Mouse (Mus musculus) neural tube, embryonic 13.5 days (tissue): ENCODE data around the gene Ankrd45. TPM values are rescaled to one million over a fixed set of nuclear protein-coding genes. Genes with fewer than 3 reads are reported as not detected.
"Not testable (repeated sequence)": the region's sequence is repeated elsewhere in the genome, so short reads cannot be mapped to it uniquely, and the experiment has no call there.

Source experiments
- ATAC-seq: fragments of 200-750 bp; cut with Nextera tagmentation; 2 replicates; pipeline ENCODE4 v1.8.0; 2017; ENCODE audit warnings: low read depth, mild to moderate bottlenecking, moderate TSS enrichment, moderate library complexity
- H3K27ac ChIP-seq: fragments of 300-500 bp; sonication (generic); replicated peaks from 2 replicates; pipeline ENCODE4 v1.5.1; 2015; ENCODE audit warnings: moderate library complexity, mild to moderate bottlenecking, inconsistent platforms
- H3K27me3 ChIP-seq: fragments of 300-500 bp; sonication (generic); 2 replicates; pipeline ENCODE4 v1.6.1; 2015; ENCODE audit warnings: mild to moderate bottlenecking, inconsistent platforms
- H3K36me3 ChIP-seq: fragments of 300-500 bp; sonication (generic); 2 replicates; pipeline ENCODE4 v1.6.1; 2015; ENCODE audit warnings: mild to moderate bottlenecking, inconsistent platforms
- H3K4me1 ChIP-seq: fragments of 300-500 bp; sonication (generic); replicated peaks from 2 replicates; pipeline ENCODE4 v1.6.1; 2015; ENCODE audit warnings: inconsistent platforms
- H3K4me2 ChIP-seq: fragments of 300-500 bp; sonication (generic); 2 replicates; pipeline ENCODE4 v1.6.1; 2015; ENCODE audit warnings: inconsistent platforms, mild to moderate bottlenecking, moderate library complexity
- H3K4me3 ChIP-seq: fragments of 300-500 bp; sonication (generic); 2 replicates; pipeline ENCODE4 v1.5.1; 2015; ENCODE audit warnings: mild to moderate bottlenecking, inconsistent platforms
- H3K9ac ChIP-seq: fragments of 300-500 bp; sonication (generic); 2 replicates; pipeline ENCODE4 v1.6.1; 2015; ENCODE audit warnings: moderate library complexity, mild to moderate bottlenecking, inconsistent platforms
- H3K9me3 ChIP-seq: fragments of 300-500 bp; sonication (generic); 2 replicates; pipeline ENCODE4 v1.6.1; 2016; ENCODE audit warnings: inconsistent platforms
- WGBS: fragments of 180-500 bp; shearing (Covaris S2); methylation state at CpG from one replicate; pipeline ENCODE4 v1.1.7; 2015; 5-methylcytosine and 5-hydroxymethylcytosine counted together
- polyA plus RNA-seq: library from polyadenylated mRNA; unstranded; fragments of >200 nt; fragmentation: Nextera tagmentation; extraction: Ambion mirVana; gene quantifications from 2 replicates; pipeline ENCODE4 v1.2.1, GENCODE M21; 2015

Ankrd45 gene
- polyA plus RNA-seq, 1 experiment from 2014 or later: 12.5 TPM

- not testable (repeated sequence) for H3K27me3 ChIP-seq, H3K27ac ChIP-seq, H3K4me1 ChIP-seq, H3K9me3 ChIP-seq, H3K36me3 ChIP-seq, H3K9ac ChIP-seq, H3K4me2 ChIP-seq, ATAC-seq, H3K4me3 ChIP-seq
- WGBS: 92% methylated on average over 8 of the region's 8 CpGs
Measured at GRCm38 (mm10) chr1:161145611-161146010, 3.1 kb downstream of the Ankrd45 start.

- Histone ChIP-seq H3K4me1 (peaks cover 4% of the 10 kb centered on the region; the same call in 1 of the 2 replicates), H3K27ac (no peak overlapping the region), H3K27me3 (no peaks in the 10 kb centered on the region), H3K36me3 (no peaks in the 10 kb centered on the region), H3K9ac (no peak overlapping the region), H3K9me3 (no peaks in the 10 kb centered on the region), H3K4me3 (no peak overlapping the region), H3K4me2 (no peak overlapping the region)
- 74% methylated on average over 2 of the region's 2 CpGs for WGBS
- ATAC-seq: no peak
Measured at GRCm38 (mm10) chr1:161147888-161148287, 5.4 kb downstream of the Ankrd45 start.

GRCm38 (mm10) chr1:161151098-161151497 is 8.6 kb downstream of the Ankrd45 start:
- no peak overlapping the region for H3K4me2 ChIP-seq
- no peaks in the 10 kb centered on the region for H3K9me3 ChIP-seq
- H3K4me1 ChIP-seq: no peaks in the 10 kb centered on the region
- no peak overlapping the region for H3K4me3 ChIP-seq
- H3K36me3 ChIP-seq: no peaks in the 10 kb centered on the region
- H3K27me3 ChIP-seq: no peaks in the 10 kb centered on the region
- H3K27ac ChIP-seq: no peak overlapping the region
- no peak overlapping the region for H3K9ac ChIP-seq
- 83% methylated on average over 6 of the region's 6 CpGs for WGBS
- ATAC-seq: no peak

GRCm38 (mm10) chr1:161156546-161156945 is 14.1 kb downstream of the Ankrd45 start:
- Histone ChIP-seq H3K4me1 (no peaks in the 10 kb centered on the region), H3K4me3 (no peak overlapping the region), H3K9me3 (no peaks in the 10 kb centered on the region), H3K9ac (no peak overlapping the region), H3K36me3 (no peaks in the 10 kb centered on the region), H3K27ac (no peak overlapping the region), H3K27me3 (no peaks in the 10 kb centered on the region), H3K4me2 (no peak overlapping the region)
- WGBS: 85% methylated on average over 10 of the region's 10 CpGs
- no peak for ATAC-seq

GRCm38 (mm10) chr1:161159214-161159613 is 16.7 kb downstream of the Ankrd45 start, which contains the start of gene Tex50:
Gene Tex50, minus strand, starts transcription at chr1:161159314.
- Histone ChIP-seq H3K36me3 (no peaks in the 10 kb centered on the region), H3K4me1 (no peaks in the 10 kb centered on the region), H3K9ac (no peak within 1 kb of the TSS), H3K4me3 (no peak within 1 kb of the TSS), H3K27me3 (no peaks in the 10 kb centered on the region), H3K9me3 (no peaks in the 10 kb centered on the region), H3K4me2 (no peak within 1 kb of the TSS), H3K27ac (no peak within 1 kb of the TSS)
- WGBS: 93% methylated on average over 3 of the region's 3 CpGs
- no peak for ATAC-seq

GRCm38 (mm10) chr1:161160266-161160665 is 17.8 kb downstream of the Ankrd45 start:
- H3K36me3 ChIP-seq: no peaks in the 10 kb centered on the region
- H3K9me3 ChIP-seq: no peaks in the 10 kb centered on the region
- H3K27me3 ChIP-seq: no peaks in the 10 kb centered on the region
- no peak overlapping the region for H3K4me2 ChIP-seq
- no peak overlapping the region for H3K4me3 ChIP-seq
- no peak for ATAC-seq
- WGBS: 68% methylated on average over 4 of the region's 4 CpGs
- no peaks in the 10 kb centered on the region for H3K4me1 ChIP-seq
- no peak overlapping the region for H3K9ac ChIP-seq
- H3K27ac ChIP-seq: no peak overlapping the region

- Histone ChIP-seq H3K4me3 (peak overlapping the region; percentile 43), H3K4me2 (peak overlapping the region; percentile 63), H3K9ac (peak overlapping the region; percentile 62), H3K9me3 (no peaks in the 10 kb centered on the region), H3K4me1 (0 out of 2 replicates have a peak, but pooled peaks cover 3% of the 10 kb centered on the region), H3K27me3 (peaks cover 49% of the 10 kb centered on the region), H3K27ac (no peak overlapping the region), H3K36me3 (no peaks in the 10 kb centered on the region)
- WGBS: 2% methylated on average over 40 of the region's 40 CpGs
- ATAC-seq: peak; percentile 95
Measured at GRCm38 (mm10) chr1:161170651-161171050, 28.2 kb downstream of the Ankrd45 start.

GRCm38 (mm10) chr1:161180674-161181073 is 38.2 kb downstream of the Ankrd45 start:
- H3K4me2 ChIP-seq: no peak overlapping the region
- peaks cover 7% of the 10 kb centered on the region; the same call in 1 of the 2 replicates for H3K9me3 ChIP-seq
- ATAC-seq: no peak

GRCm38 (mm10) chr1:161182386-161182785 is 39.9 kb downstream of the Ankrd45 start:
- WGBS: 87% methylated on average over 9 of the region's 9 CpGs
- Histone ChIP-seq H3K36me3 (no peaks in the 10 kb centered on the region), H3K9me3 (peaks cover 7% of the 10 kb centered on the region; the same call in 1 of the 2 replicates), H3K4me2 (no peak overlapping the region), H3K4me1 (no peaks in the 10 kb centered on the region), H3K4me3 (no peak overlapping the region), H3K9ac (no peak overlapping the region), H3K27me3 (no peaks in the 10 kb centered on the region), H3K27ac (no peak overlapping the region)
- no peak for ATAC-seq

More at GRCm38 (mm10) chr1:161180674-161181073, 38.2 kb downstream of the Ankrd45 start:
- no peaks in the 10 kb centered on the region for H3K36me3 ChIP-seq
- no peaks in the 10 kb centered on the region for H3K27me3 ChIP-seq
- H3K4me1 ChIP-seq: no peaks in the 10 kb centered on the region
- 47% methylated on average over 8 of the region's 8 CpGs for WGBS
- no peak overlapping the region for H3K4me3 ChIP-seq
- H3K9ac ChIP-seq: no peak overlapping the region
- H3K27ac ChIP-seq: no peak overlapping the region

- WGBS: 68% methylated on average over 9 of the region's 9 CpGs
- ATAC-seq: no peak
Measured at GRCm38 (mm10) chr1:161183677-161184076, 41.2 kb downstream of the Ankrd45 start.

GRCm38 (mm10) chr1:161185431-161185830 is 42.9 kb downstream of the Ankrd45 start:
- Histone ChIP-seq H3K9me3 (peaks cover 2% of the 10 kb centered on the region; the same call in 1 of the 2 replicates), H3K9ac (no peak overlapping the region), H3K36me3 (no peaks in the 10 kb centered on the region), H3K4me2 (no peak overlapping the region), H3K27me3 (no peaks in the 10 kb centered on the region), H3K4me3 (no peak overlapping the region), H3K27ac (no peak overlapping the region), H3K4me1 (no peaks in the 10 kb centered on the region)
- no peak for ATAC-seq
- 86% methylated on average over 3 of the region's 3 CpGs for WGBS

More at GRCm38 (mm10) chr1:161183677-161184076, 41.2 kb downstream of the Ankrd45 start:
- Histone ChIP-seq H3K27me3 (no peaks in the 10 kb centered on the region), H3K36me3 (no peaks in the 10 kb centered on the region), H3K9me3 (peaks cover 6% of the 10 kb centered on the region; the same call in 1 of the 2 replicates), H3K4me1 (no peaks in the 10 kb centered on the region), H3K4me3 (no peak overlapping the region), H3K27ac (no peak overlapping the region), H3K4me2 (no peak overlapping the region), H3K9ac (no peak overlapping the region)

- Histone ChIP-seq H3K4me3 (no peak overlapping the region), H3K36me3 (no peaks in the 10 kb centered on the region), H3K9ac (no peak overlapping the region), H3K27me3 (no peaks in the 10 kb centered on the region), H3K4me2 (no peak overlapping the region), H3K9me3 (peaks cover 2% of the 10 kb centered on the region; the same call in 1 of the 2 replicates), H3K27ac (no peak overlapping the region), H3K4me1 (no peaks in the 10 kb centered on the region; the same call in none of the 2 replicates)
- WGBS: 78% methylated on average over 9 of the region's 9 CpGs
- no peak for ATAC-seq
Measured at GRCm38 (mm10) chr1:161190253-161190910, 47.9 kb downstream of the Ankrd45 start.
